Mouse (Mus musculus) heart, postnatal 0 days (tissue): ENCODE measurements around the gene Vps50.

Source experiments
- CTCF ChIP-seq: IDR thresholded peaks from 2 replicates; pipeline ENCODE4 v1.5.1; 2016; ENCODE audit warnings: antibody characterized with exemption, control low read depth, low read depth
- EP300 ChIP-seq: IDR thresholded peaks from 2 replicates; pipeline ENCODE4 v1.6.1; 2016; ENCODE audit warnings: antibody characterized with exemption, low read depth

DNA sequence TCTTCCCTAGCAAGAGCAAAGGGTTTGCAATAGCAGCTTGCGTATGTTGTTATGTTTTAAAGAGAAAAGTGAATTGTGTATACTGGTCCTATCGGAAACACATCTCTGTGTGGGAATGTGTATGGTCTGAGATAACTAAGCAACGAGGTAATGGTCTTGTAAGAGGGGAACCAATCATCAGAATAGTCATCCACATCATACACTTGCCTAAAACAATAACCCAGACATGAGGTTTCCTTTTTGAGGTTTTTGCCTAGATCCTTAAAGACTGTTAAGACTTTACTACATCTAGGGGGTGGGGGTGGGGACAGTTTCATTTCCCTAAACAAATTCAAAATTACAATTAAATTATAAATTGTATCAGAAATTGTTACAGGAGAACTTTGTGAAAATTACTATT, 13.0 kb upstream of the Vps50 start:
- no peak for TF ChIP-seq CTCF
- TF ChIP-seq EP300: no peak
